Mouse (Mus musculus): Measurements from ENCODE around the gene Cct5. TPM values are rescaled to one million over a fixed set of nuclear protein-coding genes. Genes with fewer than 3 reads are reported as not detected.

The Cct5 gene
- polyA plus RNA-seq, 1 experiment: 207 TPM

GRCm38 (mm10) chr15:31563577-31564546 lies 37.7 kb downstream of the Cct5 start:
- DNase-seq (ENCODE audit: low spot score): no peak

GRCm38 (mm10) chr15:31562847-31563246 lies 38.8 kb downstream of the Cct5 start:
- DNase-seq (ENCODE audit: low spot score): no peak

- DNase-seq (ENCODE audit: low spot score): no peak
These were observed 39.6 kb downstream of the Cct5 start for GRCm38 (mm10) chr15:31561976-31562375.

- no peak for DNase-seq (ENCODE audit: low spot score)
These were observed 40.2 kb downstream of the Cct5 start for GRCm38 (mm10) chr15:31561390-31561789.

- DNase-seq (ENCODE audit: low spot score): no peak
These were observed 46.7 kb downstream of the Cct5 start for GRCm38 (mm10) chr15:31554855-31555254.

GRCm38 (mm10) chr15:31550381-31550780 lies 51.2 kb downstream of the Cct5 start:
- DNase-seq (ENCODE audit: low spot score): no peak

GRCm38 (mm10) chr15:31547421-31547820 lies 54.2 kb downstream of the Cct5 start:
- DNase-seq (ENCODE audit: low spot score): no peak

GRCm38 (mm10) chr15:31546291-31546690 lies 55.3 kb downstream of the Cct5 start:
- no peak for DNase-seq (ENCODE audit: low spot score)

GRCm38 (mm10) chr15:31545058-31545457 lies 56.5 kb downstream of the Cct5 start:
- no peak for DNase-seq (ENCODE audit: low spot score)

GRCm38 (mm10) chr15:31543246-31543645 lies 58.4 kb downstream of the Cct5 start:
- DNase-seq (ENCODE audit: low spot score): no peak

- DNase-seq (ENCODE audit: low spot score): no peak
These were observed 59.3 kb downstream of the Cct5 start for GRCm38 (mm10) chr15:31542013-31542958.

Other genes starting within 250 kb of the Cct5 start
- gene Ankrd33b, start 234.1 kb downstream of the Cct5 start, polyA plus RNA-seq (2012; rRNA removed): 0.85 and 1.1 TPM in 2 replicates
- 1.6 and 2.4 TPM in 2 replicates for gene Ropn1l, start 148.1 kb downstream of the Cct5 start, polyA plus RNA-seq (2012; rRNA removed)
- gene March6, start 70.8 kb downstream of the Cct5 start, polyA plus RNA-seq (2012; rRNA removed): 29.9 and 37.2 TPM in 2 replicates
- gene Cmbl, start 36.4 kb downstream of the Cct5 start, polyA plus RNA-seq (2012; rRNA removed): 57.5 and 62.9 TPM in 2 replicates
- 17.9 and 20.8 TPM in 2 replicates for gene Fam173b, start within 50 bp of the Cct5 start, polyA plus RNA-seq (2012; rRNA removed)

All from urinary bladder, adult 2 months (tissue).